Mouse (Mus musculus) G1E (cell line): ENCODE measurements around the gene Specc1l. TPM values are rescaled to one million over a fixed set of nuclear protein-coding genes. Genes with fewer than 3 reads are reported as not detected.

Experiments
- ATAC-seq: 2 replicates; pipeline ENCODE4 v1.8.0; 2016; ENCODE audit warnings: mild to moderate bottlenecking; ENCODE audit not compliant: insufficient number of reproducible peaks, poor library complexity, low FRiP score, severe bottlenecking; ENCODE audit errors: extremely low read depth
- DNase-seq: peaks from one replicate; pipeline ENCODE4 v3.0.0; 2012; ENCODE audit warnings: low spot score
- H3K27me3 ChIP-seq: 2 replicates; pipeline ENCODE4 v1.6.1; 2012; ENCODE audit warnings: mild to moderate bottlenecking, low read length, inconsistent platforms; ENCODE audit not compliant: insufficient read depth
- H3K36me3 ChIP-seq: replicated peaks from 2 replicates; pipeline ENCODE3; 2012; ENCODE audit warnings: mild to moderate bottlenecking, inconsistent platforms
- H3K4me1 ChIP-seq: 2 replicates; pipeline ENCODE4 v1.6.1; 2012; ENCODE audit warnings: low read depth, low read length, inconsistent platforms, mixed read lengths; ENCODE audit not compliant: insufficient read depth
- H3K4me3 ChIP-seq: 2 replicates; pipeline ENCODE4 v1.5.1; 2012; ENCODE audit warnings: low read depth, mild to moderate bottlenecking, inconsistent platforms, low read length, moderate library complexity, mixed read lengths
- H3K9me3 ChIP-seq: replicated peaks from 2 replicates; pipeline ENCODE4 v1.6.1; 2012; ENCODE audit warnings: inconsistent platforms
- CTCF ChIP-seq: IDR thresholded peaks from 2 replicates; pipeline ENCODE4 v1.5.1; 2012; ENCODE audit warnings: low read depth, low read length, inconsistent platforms, mixed read lengths
- GATA1 ChIP-seq: IDR thresholded peaks from 2 replicates; pipeline ENCODE4 v1.6.1; 2012; ENCODE audit warnings: borderline replicate concordance, low read length, inconsistent platforms, mixed read lengths
- GATA2 ChIP-seq: IDR thresholded peaks from 2 replicates; pipeline ENCODE4 v1.6.1; 2012; ENCODE audit warnings: low read depth, low read length, inconsistent platforms, borderline replicate concordance
- POLR2AphosphoS5 ChIP-seq: IDR thresholded peaks from 2 replicates; pipeline ENCODE4 v1.6.1; 2012; ENCODE audit warnings: low read depth, low read length, inconsistent platforms; ENCODE audit not compliant: insufficient replicate concordance
- TAL1 ChIP-seq: conservative IDR thresholded peaks from 2 replicates; pipeline ENCODE4 v1.6.1; 2012; ENCODE audit warnings: low read depth, low read length, inconsistent platforms, mixed read lengths
- polyA plus RNA-seq: library from polyadenylated mRNA; stranded (reverse); fragments of >175 nt; gene quantifications from 2 replicates; pipeline ENCODE4 v1.2.3, GENCODE M21; 2012
- total RNA-seq, 2 experiments: library from RNA; stranded (forward) in 1 of 2; stranded (reverse) in 1 of 2; fragments of 200-1000 nt in 1 of 2; fragments of >200 nt in 1 of 2; fragmentation: Nextera tagmentation in 1 of 2; gene quantifications; 2 replicates each; pipeline ENCODE4 v1.2.3; 2014 to 2017

The Specc1l gene
- total and polyA plus RNA-seq, 3 experiments: 6.6 to 31.1 (median 24.2) TPM

GRCm38 (mm10) chr10:75176494-75176893 is 35.4 kb upstream of the Specc1l start:
- DNase-seq: no peak
- TF ChIP-seq POLR2AphosphoS5: no peak
- no peak for TF ChIP-seq GATA2
- TF ChIP-seq CTCF: no peak
- no peak for TF ChIP-seq TAL1
- no peak for TF ChIP-seq GATA1
- Histone ChIP-seq H3K4me1 (no peaks in the 10 kb centered on the region), H3K36me3 (no peaks in the 10 kb centered on the region), H3K9me3 (peaks cover 8% of the 10 kb centered on the region), H3K27me3 (no peaks in the 10 kb centered on the region), H3K4me3 (no peak overlapping the region)
- ATAC-seq: no peak

- ATAC-seq (no peak), DNase-seq (no peak)
- Histone ChIP-seq H3K36me3 (no peaks in the 10 kb centered on the region), H3K9me3 (peaks cover 8% of the 10 kb centered on the region), H3K4me1 (peaks cover 2% of the 10 kb centered on the region; the same call in 1 of the 2 replicates), H3K4me3 (no peak overlapping the region), H3K27me3 (no peaks in the 10 kb centered on the region)
- TF ChIP-seq TAL1: no peak
- TF ChIP-seq GATA1: no peak
- TF ChIP-seq GATA2: no peak
- TF ChIP-seq CTCF: no peak
- no peak for TF ChIP-seq POLR2AphosphoS5
Observed at GRCm38 (mm10) chr10:75178911-75179310, 33.0 kb upstream of the Specc1l start.

GRCm38 (mm10) chr10:75182151-75182774 is 29.6 kb upstream of the Specc1l start:
- DNase-seq: peak; percentile 38
- ATAC-seq: peak; percentile 40; the same call in 1 of the 2 replicates
- Histone ChIP-seq H3K9me3 (peaks cover 2% of the 10 kb centered on the region; the same call in 1 of the 2 replicates), H3K4me3 (no peak overlapping the region), H3K27me3 (no peaks in the 10 kb centered on the region), H3K4me1 (peaks cover 2% of the 10 kb centered on the region; the same call in 1 of the 2 replicates), H3K36me3 (no peaks in the 10 kb centered on the region)
- TF ChIP-seq GATA2 (no peak), CTCF (0 out of 2 replicates have a peak, but pooled peaks have one; percentile 22)

GRCm38 (mm10) chr10:75184826-75185225 is 27.0 kb upstream of the Specc1l start:
- ATAC-seq (no peak), DNase-seq (no peak)
- Histone ChIP-seq H3K4me3 (no peak overlapping the region), H3K4me1 (peaks cover 2% of the 10 kb centered on the region; the same call in 1 of the 2 replicates), H3K9me3 (no peaks in the 10 kb centered on the region; the same call in 1 of the 2 replicates), H3K36me3 (no peaks in the 10 kb centered on the region), H3K27me3 (no peaks in the 10 kb centered on the region)
- TF ChIP-seq CTCF (no peak), GATA1 (no peak), GATA2 (no peak), POLR2AphosphoS5 (no peak), TAL1 (no peak)

- no peak for ATAC-seq
Observed at GRCm38 (mm10) chr10:75186551-75186950, 25.3 kb upstream of the Specc1l start.

GRCm38 (mm10) chr10:75187366-75188056 is 24.4 kb upstream of the Specc1l start:
- Histone ChIP-seq H3K4me1 (peaks cover 2% of the 10 kb centered on the region; the same call in 1 of the 2 replicates), H3K9me3 (no peaks in the 10 kb centered on the region), H3K27me3 (no peaks in the 10 kb centered on the region), H3K4me3 (no peak overlapping the region), H3K36me3 (no peaks in the 10 kb centered on the region)
- TF ChIP-seq TAL1 (no peak), POLR2AphosphoS5 (no peak), GATA2 (no peak), GATA1 (no peak), CTCF (no peak)
- ATAC-seq (no peak), DNase-seq (no peak)

More at GRCm38 (mm10) chr10:75186551-75186950, 25.3 kb upstream of the Specc1l start:
- TF ChIP-seq POLR2AphosphoS5 (no peak), GATA2 (no peak), TAL1 (no peak), GATA1 (no peak), CTCF (no peak)
- DNase-seq: no peak
- no peak overlapping the region for H3K4me3 ChIP-seq
- H3K36me3 ChIP-seq: no peaks in the 10 kb centered on the region
- H3K9me3 ChIP-seq: no peaks in the 10 kb centered on the region
- no peaks in the 10 kb centered on the region for H3K27me3 ChIP-seq
- peaks cover 2% of the 10 kb centered on the region; the same call in 1 of the 2 replicates for H3K4me1 ChIP-seq
